ENCODE assay signal across 10 mouse cellular contexts in the genomic region with DNA sequence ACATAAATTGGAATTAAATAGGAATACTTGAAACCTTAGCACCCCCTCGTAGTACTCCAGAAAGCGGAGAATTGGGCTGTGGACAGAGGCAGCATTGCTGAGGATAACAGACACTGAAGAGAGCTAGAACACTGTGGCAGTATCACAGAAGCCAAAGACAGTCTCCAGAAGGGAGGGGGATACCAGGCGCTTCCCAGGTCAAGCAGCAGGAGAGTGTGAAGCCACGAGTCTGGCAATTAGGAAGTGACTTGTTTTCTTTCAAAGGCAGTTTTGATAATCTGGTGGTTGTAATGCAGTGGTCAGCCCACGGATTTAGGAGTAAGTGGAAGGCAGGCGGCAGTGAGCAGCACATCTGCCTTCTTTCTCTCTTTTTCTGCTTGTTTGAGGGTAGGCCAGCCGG. TPM values are rescaled to one million over a fixed set of nuclear protein-coding genes. Genes with fewer than 3 reads are reported as not detected.
DNase-seq lines count a peak whose midpoint lies in the region; ATAC-seq lines count a peak whose summit lies in the region.
"Had no signal": no experiment of that assay in that cellular context is flagged by ENCODE, and none has a peak within 500 bp of the region (broad histone marks: within the 10 kb centered on the region; RNA-seq: fewer than 3 reads in every experiment).

No protein-coding gene starts in this region.

- no peak overlapping the region for H3K4me3 ChIP-seq in limb, embryonic 11.5 days (ENCODE audit: low read depth, low read length)
- no peak overlapping the region for H3K4me3 ChIP-seq in limb, embryonic 10.5 days
- H3K4me3 ChIP-seq in forebrain, embryonic 11.5 days (ENCODE audit: low read depth, low read length), result 0 out of 2 replicates have a peak overlapping the region, but pooled peaks have one; percentile 75
- H3K4me3 ChIP-seq in liver, embryonic 16.5 days (ENCODE audit: low read depth, low read length), result peak overlapping the region; percentile 78

- H3K9ac ChIP-seq in limb, embryonic 11.5 days (ENCODE audit: low read length), result no peak overlapping the region
- H3K9ac ChIP-seq in forebrain, embryonic 11.5 days (ENCODE audit: low read length), result no peak overlapping the region
- no peak overlapping the region for H3K9ac ChIP-seq in liver, embryonic 16.5 days (ENCODE audit: low read depth, low read length)

- H3K4me2 ChIP-seq in limb, embryonic 11.5 days (ENCODE audit: low read depth, severe bottlenecking), result peak overlapping the region; percentile 76; the same call in 1 of the 2 replicates
- H3K4me2 ChIP-seq in forebrain, embryonic 11.5 days (ENCODE audit: low read depth, low read length, severe bottlenecking), result peak overlapping the region; percentile 93
- peak overlapping the region; percentile 93 for H3K4me2 ChIP-seq in liver, embryonic 16.5 days (ENCODE audit: low read depth, low read length)

- no peaks in the 10 kb centered on the region for H3K36me3 ChIP-seq in limb, embryonic 11.5 days (ENCODE audit: control insufficient read depth, insufficient read depth, low read length)
- no peaks in the 10 kb centered on the region for H3K36me3 ChIP-seq in limb, embryonic 10.5 days
- H3K36me3 ChIP-seq in forebrain, embryonic 11.5 days (ENCODE audit: control insufficient read depth, insufficient read depth, low read length), result no peaks in the 10 kb centered on the region
- no peaks in the 10 kb centered on the region for H3K36me3 ChIP-seq in liver, embryonic 16.5 days (ENCODE audit: control insufficient read depth, insufficient read depth)

- no peaks in the 10 kb centered on the region for H3K4me1 ChIP-seq in limb, embryonic 11.5 days (ENCODE audit: control insufficient read depth, insufficient read depth, low read length)
- H3K4me1 ChIP-seq in limb, embryonic 10.5 days, result peaks cover 23% of the 10 kb centered on the region
- H3K4me1 ChIP-seq in forebrain, embryonic 11.5 days (replicated peaks; ENCODE audit: control insufficient read depth, insufficient read depth, low read length), result peaks cover 5% of the 10 kb centered on the region; the same call in 1 of the 2 replicates
- H3K4me1 ChIP-seq in liver, embryonic 16.5 days (ENCODE audit: control insufficient read depth, low read depth, low read length), result peaks cover 16% of the 10 kb centered on the region

- H3K27me3 ChIP-seq in limb, embryonic 11.5 days (ENCODE audit: control insufficient read depth, insufficient read depth, low read length), result no peaks in the 10 kb centered on the region
- H3K27me3 ChIP-seq in limb, embryonic 10.5 days (ENCODE audit: low read depth, poor library complexity, severe bottlenecking), result no peaks in the 10 kb centered on the region
- H3K27me3 ChIP-seq in forebrain, embryonic 11.5 days (ENCODE audit: control insufficient read depth, insufficient read depth, low read length), result no peaks in the 10 kb centered on the region
- peaks cover 2% of the 10 kb centered on the region; the same call in 1 of the 2 replicates for H3K27me3 ChIP-seq in liver, embryonic 16.5 days (ENCODE audit: control insufficient read depth, insufficient read depth, low read depth, low read length)

- ATAC-seq in limb, embryonic 11.5 days (ENCODE audit: insufficient number of reproducible peaks, low FRiP score, low TSS enrichment, low read depth), result no peak
- no peak for ATAC-seq in forebrain, embryonic 11.5 days (replicated peaks; ENCODE audit: low FRiP score)
- ATAC-seq in liver, embryonic 16.5 days (ENCODE audit: low read depth), result no peak

- no peak overlapping the region for H3K27ac ChIP-seq in limb, embryonic 11.5 days (replicated peaks; ENCODE audit: low read depth, low read length)
- no peak overlapping the region for H3K27ac ChIP-seq in limb, embryonic 10.5 days
- H3K27ac ChIP-seq in forebrain, embryonic 11.5 days (ENCODE audit: low read depth, low read length), result no peak overlapping the region
- no peak overlapping the region for H3K27ac ChIP-seq in liver, embryonic 16.5 days (ENCODE audit: low read length)

- DNase-seq in embryo, embryonic 11 days, result peak; percentile 7
- DNase-seq in embryo, embryonic 9.5 days (ENCODE audit: extremely low spot score), result no peak
- DNase-seq in limb, embryonic 11.5 days (ENCODE audit: low spot score), result peak; percentile 24
- DNase-seq in limb, embryonic 10.5 days (ENCODE audit: low spot score), result no peak
- DNase-seq in forebrain, embryonic 11.5 days (ENCODE audit: low spot score), result no peak
- no peak for DNase-seq in adrenal gland, postnatal 4 days (ENCODE audit: low spot score in 2 of 2)
- DNase-seq in gastrocnemius, postnatal 25 days, result no peak
- DNase-seq: adrenal gland, adult 8-10 months; thymus, adult 18-20 months had no signal

- H3K9me3 ChIP-seq in limb, embryonic 11.5 days (ENCODE audit: control insufficient read depth, low read length), result no peaks in the 10 kb centered on the region
- no peaks in the 10 kb centered on the region for H3K9me3 ChIP-seq in limb, embryonic 10.5 days (replicated peaks)
- H3K9me3 ChIP-seq in forebrain, embryonic 11.5 days (ENCODE audit: control insufficient read depth, low read length), result no peaks in the 10 kb centered on the region
- no peaks in the 10 kb centered on the region for H3K9me3 ChIP-seq in liver, embryonic 16.5 days (replicated peaks; ENCODE audit: control insufficient read depth, low read length)

- 29% methylated on average over 7 of the region's 7 CpGs for WGBS in limb, embryonic 11.5 days
- 27% methylated on average over 7 of the region's 7 CpGs for WGBS in limb, embryonic 10.5 days
- 37% methylated on average over 7 of the region's 7 CpGs for WGBS in forebrain, embryonic 11.5 days
- WGBS in liver, embryonic 16.5 days (ENCODE audit: insufficient replicate concordance), result 48% methylated on average over 7 of the region's 7 CpGs

RNA-seq across cellular contexts. Expression of a gene that starts 1.5 kb away (rescaled TPM):
- polyA plus RNA-seq in limb, embryonic 11.5 days (2014; fragmentation: Nextera tagmentation; extraction: Ambion mirVana), result 12.3 and 12.5 TPM in 2 replicates
- polyA plus RNA-seq in limb, embryonic 10.5 days (2016; fragmentation: Nextera tagmentation; extraction: Ambion mirVana), result 8.0 and 13.6 TPM in 2 replicates
- polyA plus RNA-seq in forebrain, embryonic 11.5 days (2014; fragmentation: Nextera tagmentation; extraction: Ambion mirVana), result 8.6 TPM in 2 replicates
- polyA plus RNA-seq in liver, embryonic 16.5 days (2015; fragmentation: Nextera tagmentation; extraction: Ambion mirVana), result 5.4 and 5.9 TPM in 2 replicates
- 1 to 10 TPM; 7.0 to 7.4 TPM for total RNA-seq in adrenal gland, postnatal 4 days (2021)
- total RNA-seq in gastrocnemius, postnatal 25 days (2021), result 1 to 10 TPM; 1.3 to 1.5 TPM

RNA-seq across cellular contexts. Expression of a gene that starts 13.9 kb away (rescaled TPM):
- 34.4 and 36.4 TPM in 2 replicates for polyA plus RNA-seq in limb, embryonic 11.5 days (2014; fragmentation: Nextera tagmentation; extraction: Ambion mirVana)
- 34.0 and 36.3 TPM in 2 replicates for polyA plus RNA-seq in limb, embryonic 10.5 days (2016; fragmentation: Nextera tagmentation; extraction: Ambion mirVana)
- 33.5 and 33.7 TPM in 2 replicates for polyA plus RNA-seq in forebrain, embryonic 11.5 days (2014; fragmentation: Nextera tagmentation; extraction: Ambion mirVana)
- 10.3 and 12.4 TPM in 2 replicates for polyA plus RNA-seq in liver, embryonic 16.5 days (2015; fragmentation: Nextera tagmentation; extraction: Ambion mirVana)
- total RNA-seq in adrenal gland, postnatal 4 days (2021), result 10 to 100 TPM; 22.3 to 22.6 TPM
- total RNA-seq in gastrocnemius, postnatal 25 days (2021), result 1 to 10 TPM; 2.6 to 3.5 TPM

RNA-seq across cellular contexts. Expression of a gene that starts 14.0 kb away (rescaled TPM):
- 24.0 and 27.7 TPM in 2 replicates for polyA plus RNA-seq in limb, embryonic 11.5 days (2014; fragmentation: Nextera tagmentation; extraction: Ambion mirVana)
- 36.6 and 38.7 TPM in 2 replicates for polyA plus RNA-seq in limb, embryonic 10.5 days (2016; fragmentation: Nextera tagmentation; extraction: Ambion mirVana)
- 33.6 and 33.9 TPM in 2 replicates for polyA plus RNA-seq in forebrain, embryonic 11.5 days (2014; fragmentation: Nextera tagmentation; extraction: Ambion mirVana)
- 8.8 and 8.9 TPM in 2 replicates for polyA plus RNA-seq in liver, embryonic 16.5 days (2015; fragmentation: Nextera tagmentation; extraction: Ambion mirVana)
- 10 to 100 TPM; 26.7 to 27.1 TPM for total RNA-seq in adrenal gland, postnatal 4 days (2021)
- total RNA-seq in gastrocnemius, postnatal 25 days (2021), result 10 to 100 TPM; 29.1 to 33.9 TPM

RNA-seq across cellular contexts. Expression of a gene that starts 36.9 kb away (rescaled TPM):
- 1,258 and 1,286 TPM in 2 replicates for polyA plus RNA-seq in limb, embryonic 11.5 days (2014; fragmentation: Nextera tagmentation; extraction: Ambion mirVana)
- 1,278 and 1,447 TPM in 2 replicates for polyA plus RNA-seq in limb, embryonic 10.5 days (2016; fragmentation: Nextera tagmentation; extraction: Ambion mirVana)
- 1,036 and 1,079 TPM in 2 replicates for polyA plus RNA-seq in forebrain, embryonic 11.5 days (2014; fragmentation: Nextera tagmentation; extraction: Ambion mirVana)
- 964 and 975 TPM in 2 replicates for polyA plus RNA-seq in liver, embryonic 16.5 days (2015; fragmentation: Nextera tagmentation; extraction: Ambion mirVana)
- 100 to 1,000 TPM; 471 to 527 TPM for total RNA-seq in adrenal gland, postnatal 4 days (2021)
- 100 to 1,000 TPM; 229 to 254 TPM for total RNA-seq in gastrocnemius, postnatal 25 days (2021)

Comparison
In these comparisons a context has a peak if more than half of its experiments do, and no peak if none do; other contexts are left out.
1. DNase-seq: peak in embryo, embryonic 11 days (single experiment) and limb, embryonic 11.5 days (single experiment); none in embryo, embryonic 9.5 days (single experiment), limb, embryonic 10.5 days (single experiment), forebrain, embryonic 11.5 days (single experiment), adrenal gland, postnatal 4 days (0 of 2) and gastrocnemius, postnatal 25 days (single experiment).
2. H3K4me3 ChIP-seq: peak in forebrain, embryonic 11.5 days (single experiment) and liver, embryonic 16.5 days (single experiment); none in limb, embryonic 11.5 days (single experiment) and limb, embryonic 10.5 days (single experiment).
3. Peak in every context shown above with its lines, with median percentiles within 50 percentile points of each other: H3K4me2 ChIP-seq.